Mouse (Mus musculus) liver, embryonic 14.5 days (tissue): Measurements from ENCODE around the gene Slc39a3. TPM values are rescaled to one million over a fixed set of nuclear protein-coding genes. Genes with fewer than 3 reads are reported as not detected.

Experiments
- ATAC-seq: fragments of 200-750 bp; cut with Nextera tagmentation; 2 replicates; pipeline ENCODE4 v1.8.0; 2017; ENCODE audit warnings: moderate number of reproducible peaks, mild to moderate bottlenecking, moderate library complexity; ENCODE audit not compliant: insufficient read depth
- DNase-seq, 3 experiments: peaks; one replicate each; pipeline ENCODE4 v3.0.0-alpha.2; 2012 to 2013; ENCODE audit warnings: low read depth in 3 of 3, low spot score in 3 of 3
- H3K27ac ChIP-seq: fragments of 300-500 bp; sonication (generic); 2 replicates; pipeline ENCODE4 v1.5.1; 2014; ENCODE audit warnings: moderate library complexity, mild to moderate bottlenecking, control low read depth, inconsistent platforms
- H3K27me3 ChIP-seq: fragments of 300-500 bp; sonication (generic); 2 replicates; pipeline ENCODE4 v1.6.1; 2014; ENCODE audit warnings: mild to moderate bottlenecking, low read length, moderate library complexity; ENCODE audit not compliant: control insufficient read depth, insufficient read depth
- H3K36me3 ChIP-seq: fragments of 300-500 bp; sonication (generic); replicated peaks from 2 replicates; pipeline ENCODE4 v1.6.1; 2014; ENCODE audit warnings: low read depth; ENCODE audit not compliant: control insufficient read depth, insufficient read depth
- H3K4me1 ChIP-seq, 2 experiments: fragments of 200-500 bp in 1 of 2; fragments of 300-500 bp in 1 of 2; sonication (generic) in 1 of 2; replicated peaks; 2 replicates each; pipeline ENCODE4 v1.6.1; 2012 to 2014; ENCODE audit warnings: antibody characterized with exemption in 1 of 2, inconsistent platforms in 1 of 2, low read length in 1 of 2; ENCODE audit not compliant: control insufficient read depth in 2 of 2, insufficient read depth in 2 of 2
- H3K4me2 ChIP-seq: fragments of 300-500 bp; sonication (generic); 2 replicates; pipeline ENCODE4 v1.6.1; 2014; ENCODE audit warnings: low read depth, mild to moderate bottlenecking, control low read depth, moderate library complexity
- H3K4me3 ChIP-seq, 2 experiments: fragments of 200-500 bp in 1 of 2; fragments of 300-500 bp in 1 of 2; sonication (generic) in 1 of 2; 2 replicates each; pipeline ENCODE4 v1.5.1; 2012 to 2014; ENCODE audit warnings: low read depth in 2 of 2, low read length in 2 of 2, mild to moderate bottlenecking in 2 of 2, control low read depth in 1 of 2, inconsistent platforms in 1 of 2, moderate library complexity in 1 of 2; ENCODE audit not compliant: insufficient read depth in 1 of 2
- H3K9ac ChIP-seq: fragments of 300-500 bp; sonication (generic); replicated peaks from 2 replicates; pipeline ENCODE4 v1.6.1; 2014; ENCODE audit warnings: mild to moderate bottlenecking, control low read depth, moderate library complexity
- H3K9me3 ChIP-seq: fragments of 300-500 bp; sonication (generic); 2 replicates; pipeline ENCODE4 v1.6.1; 2016; ENCODE audit warnings: low read length, mixed read lengths; ENCODE audit not compliant: control insufficient read depth
- CTCF ChIP-seq: IDR thresholded peaks from 2 replicates; pipeline ENCODE4 v1.5.1; 2016; ENCODE audit warnings: antibody characterized with exemption, low read depth, control low read depth
- EP300 ChIP-seq: IDR thresholded peaks from 2 replicates; pipeline ENCODE4 v1.6.1; 2016; ENCODE audit warnings: antibody characterized with exemption, low read depth
- WGBS: fragments of 180-500 bp; shearing (Covaris S2); extraction: QIAGEN DNeasy Blood & Tissue Kit; methylation state at CpG from one replicate; pipeline ENCODE4 v1.1.7; 2014; ENCODE audit not compliant: insufficient replicate concordance; 5-methylcytosine and 5-hydroxymethylcytosine counted together
- polyA plus RNA-seq, 2 experiments: library from polyadenylated mRNA; depleted of rRNA in 1 of 2; stranded (reverse) in 1 of 2; unstranded in 1 of 2; fragments of >200 nt; fragmentation: Nextera tagmentation in 1 of 2; extraction: Ambion mirVana in 1 of 2; gene quantifications; 2 replicates each; pipeline versions ENCODE4 v1.2.1 to v1.2.3; 2012 to 2014

The Slc39a3 gene
- polyA plus RNA-seq, 2 experiments, result 2.7 to 4.4 TPM

GRCm38 (mm10) chr10:80982381-80982780 is 54.8 kb downstream of the Slc39a3 start:
- WGBS, result 61% methylated on average over 4 of the region's 4 CpGs
- peaks cover 15% of the 10 kb centered on the region for H3K27me3 ChIP-seq
- DNase-seq, result no peak
- H3K9ac ChIP-seq, result no peak overlapping the region
- TF ChIP-seq CTCF (no peak), EP300 (no peak)
- H3K36me3 ChIP-seq, result no peaks in the 10 kb centered on the region
- no peak for ATAC-seq
- H3K4me3 ChIP-seq, result no peak overlapping the region
- no peak overlapping the region for H3K27ac ChIP-seq
- H3K9me3 ChIP-seq, result no peaks in the 10 kb centered on the region
- H3K4me2 ChIP-seq, result no peak overlapping the region
- H3K4me1 ChIP-seq, result no peaks in the 10 kb centered on the region

- 40% methylated on average over 7 of the region's 7 CpGs for WGBS
- Histone ChIP-seq H3K4me3 (no peak overlapping the region), H3K4me1 (no peaks in the 10 kb centered on the region), H3K36me3 (no peaks in the 10 kb centered on the region), H3K27me3 (peaks cover 12% of the 10 kb centered on the region), H3K9ac (no peak overlapping the region), H3K27ac (no peak overlapping the region), H3K4me2 (no peak overlapping the region), H3K9me3 (no peaks in the 10 kb centered on the region)
- TF ChIP-seq EP300 (no peak), CTCF (no peak)
- ATAC-seq, result no peak
- no peak for DNase-seq
These were observed 55.6 kb downstream of the Slc39a3 start for GRCm38 (mm10) chr10:80981564-80982112.

Other genes with a start within 250 kb of the Slc39a3 start
- gene Sf3a2, start 239.2 kb downstream of the Slc39a3 start, polyA plus RNA-seq (2012; rRNA removed), result 26.1 and 35.6 TPM in 2 replicates
- gene Sf3a2, start 239.2 kb downstream of the Slc39a3 start, polyA plus RNA-seq (2014; fragmentation: Nextera tagmentation; extraction: Ambion mirVana), result 36.1 and 40.7 TPM in 2 replicates
- 46.7 and 50.8 TPM in 2 replicates for gene Plekhj1, start 238.8 kb downstream of the Slc39a3 start, polyA plus RNA-seq (2012; rRNA removed)
- 77.0 and 85.0 TPM in 2 replicates for gene Plekhj1, start 238.8 kb downstream of the Slc39a3 start, polyA plus RNA-seq (2014; fragmentation: Nextera tagmentation; extraction: Ambion mirVana)
- gene Amh, start 232.2 kb downstream of the Slc39a3 start, polyA plus RNA-seq (2012; rRNA removed), result 0.31 and 0.36 TPM in 2 replicates
- 0.08 TPM in 1 of 2 replicates, not detected in the other for gene Amh, start 232.2 kb downstream of the Slc39a3 start, polyA plus RNA-seq (2014; fragmentation: Nextera tagmentation; extraction: Ambion mirVana)
- gene Jsrp1, start 223.9 kb downstream of the Slc39a3 start, polyA plus RNA-seq (2012; rRNA removed), result 0.15 TPM in 1 of 2 replicates, not detected in the other
- gene Jsrp1, start 223.9 kb downstream of the Slc39a3 start, polyA plus RNA-seq (2014; fragmentation: Nextera tagmentation; extraction: Ambion mirVana), result not detected in 2 replicates
- gene Oaz1, start 210.8 kb downstream of the Slc39a3 start, polyA plus RNA-seq (2012; rRNA removed), result 673 and 795 TPM in 2 replicates
- 1,285 and 1,384 TPM in 2 replicates for gene Oaz1, start 210.8 kb downstream of the Slc39a3 start, polyA plus RNA-seq (2014; fragmentation: Nextera tagmentation; extraction: Ambion mirVana)
- gene Lingo3, start 193.4 kb downstream of the Slc39a3 start, polyA plus RNA-seq (2012; rRNA removed), result 0.01 TPM in 1 of 2 replicates, not detected in the other
- gene Lingo3, start 193.4 kb downstream of the Slc39a3 start, polyA plus RNA-seq (2014; fragmentation: Nextera tagmentation; extraction: Ambion mirVana), result 0.04 TPM in 1 of 2 replicates, not detected in the other
- gene Lsm7, start 182.2 kb downstream of the Slc39a3 start, polyA plus RNA-seq (2012; rRNA removed), result 196 and 215 TPM in 2 replicates
- gene Lsm7, start 182.2 kb downstream of the Slc39a3 start, polyA plus RNA-seq (2014; fragmentation: Nextera tagmentation; extraction: Ambion mirVana), result 178 and 181 TPM in 2 replicates
- gene Sppl2b, start 182.2 kb downstream of the Slc39a3 start, polyA plus RNA-seq (2012; rRNA removed), result 76.1 and 82.4 TPM in 2 replicates
- 34.7 and 44.5 TPM in 2 replicates for gene Sppl2b, start 182.2 kb downstream of the Slc39a3 start, polyA plus RNA-seq (2014; fragmentation: Nextera tagmentation; extraction: Ambion mirVana)
- gene Tmprss9, start 165.6 kb downstream of the Slc39a3 start, polyA plus RNA-seq (2012; rRNA removed), result 0.05 and 0.06 TPM in 2 replicates
- not detected in 2 replicates for gene Tmprss9, start 165.6 kb downstream of the Slc39a3 start, polyA plus RNA-seq (2014; fragmentation: Nextera tagmentation; extraction: Ambion mirVana)
- 114 and 145 TPM in 2 replicates for gene Timm13, start 136.5 kb downstream of the Slc39a3 start, polyA plus RNA-seq (2012; rRNA removed)
- gene Timm13, start 136.5 kb downstream of the Slc39a3 start, polyA plus RNA-seq (2014; fragmentation: Nextera tagmentation; extraction: Ambion mirVana), result 201 and 208 TPM in 2 replicates
- 9.5 and 11.3 TPM in 2 replicates for gene Lmnb2, start 119.2 kb downstream of the Slc39a3 start, polyA plus RNA-seq (2012; rRNA removed)
- 2.8 and 3.2 TPM in 2 replicates for gene Lmnb2, start 119.2 kb downstream of the Slc39a3 start, polyA plus RNA-seq (2014; fragmentation: Nextera tagmentation; extraction: Ambion mirVana)
- 1.3 and 1.9 TPM in 2 replicates for gene Gadd45b, start 107.4 kb downstream of the Slc39a3 start, polyA plus RNA-seq (2012; rRNA removed)
- 2.0 and 2.7 TPM in 2 replicates for gene Gadd45b, start 107.4 kb downstream of the Slc39a3 start, polyA plus RNA-seq (2014; fragmentation: Nextera tagmentation; extraction: Ambion mirVana)
- gene Gng7, start 22.5 kb downstream of the Slc39a3 start, polyA plus RNA-seq (2012; rRNA removed), result 0.19 and 0.25 TPM in 2 replicates
- 0.23 and 0.33 TPM in 2 replicates for gene Gng7, start 22.5 kb downstream of the Slc39a3 start, polyA plus RNA-seq (2014; fragmentation: Nextera tagmentation; extraction: Ambion mirVana)
- gene Diras1, start 11.8 kb downstream of the Slc39a3 start, polyA plus RNA-seq (2012; rRNA removed), result 0.05 TPM in 1 of 2 replicates, not detected in the other
- gene Diras1, start 11.8 kb downstream of the Slc39a3 start, polyA plus RNA-seq (2014; fragmentation: Nextera tagmentation; extraction: Ambion mirVana), result not detected in 2 replicates
- 38.4 and 43.6 TPM in 2 replicates for gene Sgta, start 22.8 kb upstream of the Slc39a3 start, polyA plus RNA-seq (2012; rRNA removed)
- gene Sgta, start 22.8 kb upstream of the Slc39a3 start, polyA plus RNA-seq (2014; fragmentation: Nextera tagmentation; extraction: Ambion mirVana), result 43.8 and 48.0 TPM in 2 replicates
- 20.5 and 21.7 TPM in 2 replicates for gene Thop1, start 32.6 kb upstream of the Slc39a3 start, polyA plus RNA-seq (2012; rRNA removed)
- gene Thop1, start 32.6 kb upstream of the Slc39a3 start, polyA plus RNA-seq (2014; fragmentation: Nextera tagmentation; extraction: Ambion mirVana), result 15.0 and 17.7 TPM in 2 replicates
- gene Creb3l3, start 61.4 kb upstream of the Slc39a3 start, polyA plus RNA-seq (2012; rRNA removed), result 10.9 and 11.0 TPM in 2 replicates
- gene Creb3l3, start 61.4 kb upstream of the Slc39a3 start, polyA plus RNA-seq (2014; fragmentation: Nextera tagmentation; extraction: Ambion mirVana), result 16.8 and 20.1 TPM in 2 replicates
- 56.0 and 60.3 TPM in 2 replicates for gene Map2k2, start 68.5 kb upstream of the Slc39a3 start, polyA plus RNA-seq (2012; rRNA removed)
- gene Map2k2, start 68.5 kb upstream of the Slc39a3 start, polyA plus RNA-seq (2014; fragmentation: Nextera tagmentation; extraction: Ambion mirVana), result 90.0 and 98.9 TPM in 2 replicates
- gene Zbtb7a, start 97.8 kb upstream of the Slc39a3 start, polyA plus RNA-seq (2012; rRNA removed), result 15.2 and 16.3 TPM in 2 replicates
- gene Zbtb7a, start 97.8 kb upstream of the Slc39a3 start, polyA plus RNA-seq (2014; fragmentation: Nextera tagmentation; extraction: Ambion mirVana), result 25.1 and 30.8 TPM in 2 replicates
- 11.2 and 13.2 TPM in 2 replicates for gene Pias4, start 130.5 kb upstream of the Slc39a3 start, polyA plus RNA-seq (2012; rRNA removed)
- gene Pias4, start 130.5 kb upstream of the Slc39a3 start, polyA plus RNA-seq (2014; fragmentation: Nextera tagmentation; extraction: Ambion mirVana), result 14.9 and 19.0 TPM in 2 replicates
- 476 and 570 TPM in 2 replicates for gene Eef2, start 139.2 kb upstream of the Slc39a3 start, polyA plus RNA-seq (2012; rRNA removed)
- gene Eef2, start 139.2 kb upstream of the Slc39a3 start, polyA plus RNA-seq (2014; fragmentation: Nextera tagmentation; extraction: Ambion mirVana), result 233 and 270 TPM in 2 replicates
- 16.6 and 17.6 TPM in 2 replicates for gene Dapk3, start 145.6 kb upstream of the Slc39a3 start, polyA plus RNA-seq (2012; rRNA removed)
- gene Dapk3, start 145.6 kb upstream of the Slc39a3 start, polyA plus RNA-seq (2014; fragmentation: Nextera tagmentation; extraction: Ambion mirVana), result 13.0 and 16.5 TPM in 2 replicates
- not detected in 2 replicates for gene 4930442H23Rik, start 146.4 kb upstream of the Slc39a3 start, polyA plus RNA-seq (2012; rRNA removed)
- gene 4930442H23Rik, start 146.4 kb upstream of the Slc39a3 start, polyA plus RNA-seq (2014; fragmentation: Nextera tagmentation; extraction: Ambion mirVana), result not detected in 2 replicates
- gene Nmrk2, start 164.6 kb upstream of the Slc39a3 start, polyA plus RNA-seq (2012; rRNA removed), result not detected in 2 replicates
- not detected in 2 replicates for gene Nmrk2, start 164.6 kb upstream of the Slc39a3 start, polyA plus RNA-seq (2014; fragmentation: Nextera tagmentation; extraction: Ambion mirVana)
- 0.01 and 0.14 TPM in 2 replicates for gene Atcay, start 193.4 kb upstream of the Slc39a3 start, polyA plus RNA-seq (2012; rRNA removed)
- gene Atcay, start 193.4 kb upstream of the Slc39a3 start, polyA plus RNA-seq (2014; fragmentation: Nextera tagmentation; extraction: Ambion mirVana), result not detected in 2 replicates
- 0.39 and 0.46 TPM in 2 replicates for gene Zfr2, start 195.7 kb upstream of the Slc39a3 start, polyA plus RNA-seq (2012; rRNA removed)
- 0.21 and 0.38 TPM in 2 replicates for gene Zfr2, start 195.7 kb upstream of the Slc39a3 start, polyA plus RNA-seq (2014; fragmentation: Nextera tagmentation; extraction: Ambion mirVana)
- 0.74 and 1.1 TPM in 2 replicates for gene Matk, start 215.5 kb upstream of the Slc39a3 start, polyA plus RNA-seq (2012; rRNA removed)
- gene Matk, start 215.5 kb upstream of the Slc39a3 start, polyA plus RNA-seq (2014; fragmentation: Nextera tagmentation; extraction: Ambion mirVana), result 1.3 and 1.6 TPM in 2 replicates
- 42.8 and 49.9 TPM in 2 replicates for gene Mrpl54, start 229.5 kb upstream of the Slc39a3 start, polyA plus RNA-seq (2012; rRNA removed)
- gene Mrpl54, start 229.5 kb upstream of the Slc39a3 start, polyA plus RNA-seq (2014; fragmentation: Nextera tagmentation; extraction: Ambion mirVana), result 113 and 120 TPM in 2 replicates
- gene Apba3, start 229.5 kb upstream of the Slc39a3 start, polyA plus RNA-seq (2012; rRNA removed), result 14.3 and 14.6 TPM in 2 replicates
- gene Apba3, start 229.5 kb upstream of the Slc39a3 start, polyA plus RNA-seq (2014; fragmentation: Nextera tagmentation; extraction: Ambion mirVana), result 15.7 and 16.1 TPM in 2 replicates